Comparison of ENCODE assay signal across 13 mouse cellular contexts in genomic region chr14:27075084-27075483, GRCm38 (mm10). TPM values are rescaled to one million over a fixed set of nuclear protein-coding genes. Genes with fewer than 3 reads are reported as not detected.
DNase-seq lines count a peak whose midpoint lies in the region; ATAC-seq lines count a peak whose summit lies in the region.
"Had no signal": no experiment of that assay in that cellular context is flagged by ENCODE, and none has a peak within 500 bp of the region (broad histone marks: within the 10 kb centered on the region; RNA-seq: fewer than 3 reads in every experiment).

No protein-coding gene starts in this region.

- no peak overlapping the region for H3K4me2 ChIP-seq in heart, embryonic 11.5 days
- peak overlapping the region; percentile 48 for H3K4me2 ChIP-seq in limb, embryonic 13.5 days (replicated peaks)
- H3K4me2 ChIP-seq: midbrain, embryonic 13.5 days had no signal

- DNase-seq in heart, embryonic 10.5 days (ENCODE audit: low spot score): no peak
- DNase-seq in lung, postnatal 36 days: peak; percentile 23
- no peak for DNase-seq in lung, postnatal 10 days
- no peak for DNase-seq in right cerebral cortex, adult 2 months (ENCODE audit: low spot score in 2 of 2)
- no peak for DNase-seq in spleen, adult 18-20 months
- DNase-seq in thymus, postnatal 10 days (ENCODE audit: low spot score in 2 of 2): no peak
- DNase-seq: adrenal gland, postnatal 36 days had no signal

- H3K9ac ChIP-seq in heart, embryonic 11.5 days (ENCODE audit: low read depth, low read length): no peak overlapping the region
- H3K9ac ChIP-seq in limb, embryonic 13.5 days: 0 out of 2 replicates have a peak overlapping the region, but pooled peaks have one; percentile 31
- H3K9ac ChIP-seq: midbrain, embryonic 13.5 days had no signal

- no peaks in the 10 kb centered on the region for H3K27me3 ChIP-seq in heart, embryonic 10.5 days (ENCODE audit: insufficient read depth, poor library complexity, severe bottlenecking)
- H3K27me3 ChIP-seq in heart, embryonic 11.5 days (ENCODE audit: control insufficient read depth, insufficient read depth, low read length): no peaks in the 10 kb centered on the region
- H3K27me3 ChIP-seq in limb, embryonic 13.5 days: no peaks in the 10 kb centered on the region
- H3K27me3 ChIP-seq: midbrain, embryonic 13.5 days; Patski had no signal

- H3K4me3 ChIP-seq in heart, embryonic 10.5 days: no peak overlapping the region
- H3K4me3 ChIP-seq in heart, embryonic 11.5 days (ENCODE audit: low read depth, low read length): no peak overlapping the region
- H3K4me3 ChIP-seq in limb, embryonic 13.5 days: no peak overlapping the region
- H3K4me3 ChIP-seq: midbrain, embryonic 13.5 days had no signal

- H3K9me3 ChIP-seq in heart, embryonic 10.5 days: no peaks in the 10 kb centered on the region
- no peaks in the 10 kb centered on the region for H3K9me3 ChIP-seq in heart, embryonic 11.5 days (replicated peaks; ENCODE audit: control insufficient read depth, low read length)
- H3K9me3 ChIP-seq in limb, embryonic 13.5 days: no peaks in the 10 kb centered on the region
- H3K9me3 ChIP-seq: midbrain, embryonic 13.5 days had no signal

- ATAC-seq in heart, embryonic 11.5 days (replicated peaks; ENCODE audit: insufficient number of reproducible peaks, low FRiP score, low TSS enrichment): no peak
- ATAC-seq in limb, embryonic 13.5 days (ENCODE audit: low FRiP score, low read depth): no peak
- ATAC-seq: Patski had no signal

- WGBS in heart, embryonic 10.5 days: 66% methylated on average over 6 of the region's 6 CpGs
- WGBS in heart, embryonic 11.5 days (ENCODE audit: insufficient replicate concordance): 60% methylated on average over 6 of the region's 6 CpGs
- 12% methylated on average over 6 of the region's 6 CpGs for WGBS in limb, embryonic 13.5 days

- H3K36me3 ChIP-seq in heart, embryonic 10.5 days: no peaks in the 10 kb centered on the region
- no peaks in the 10 kb centered on the region for H3K36me3 ChIP-seq in heart, embryonic 11.5 days (ENCODE audit: control insufficient read depth, insufficient read depth, low read length)
- H3K36me3 ChIP-seq in limb, embryonic 13.5 days: peaks cover 10% of the 10 kb centered on the region
- H3K36me3 ChIP-seq: midbrain, embryonic 13.5 days had no signal

- H3K4me1 ChIP-seq in heart, embryonic 10.5 days: peaks cover 75% of the 10 kb centered on the region
- peaks cover 61% of the 10 kb centered on the region for H3K4me1 ChIP-seq in heart, embryonic 11.5 days (ENCODE audit: control insufficient read depth, insufficient read depth, low read length)
- H3K4me1 ChIP-seq in limb, embryonic 13.5 days: peaks cover 74% of the 10 kb centered on the region

- peak overlapping the region; percentile 52; the same call in 1 of the 2 replicates for H3K27ac ChIP-seq in heart, embryonic 10.5 days
- no peak overlapping the region for H3K27ac ChIP-seq in heart, embryonic 11.5 days (ENCODE audit: low read depth, low read length)
- H3K27ac ChIP-seq in limb, embryonic 13.5 days: peak overlapping the region; percentile 84
- H3K27ac ChIP-seq: hindbrain, postnatal 0 days; macrophage; midbrain, embryonic 13.5 days had no signal

RNA-seq across cellular contexts. Expression of gene Il17rd, which starts 36.3 kb away (rescaled TPM):
- 2.6 and 3.0 TPM in 2 replicates for polyA plus RNA-seq in heart, embryonic 10.5 days (2016; fragmentation: Nextera tagmentation; extraction: Ambion mirVana)
- 1.5 and 2.1 TPM in 2 replicates for polyA plus RNA-seq in heart, embryonic 11.5 days (2014; fragmentation: Nextera tagmentation; extraction: Ambion mirVana)
- polyA plus RNA-seq in limb, embryonic 13.5 days (2015; fragmentation: Nextera tagmentation; extraction: Ambion mirVana): 9.4 and 10.4 TPM in 2 replicates

RNA-seq across cellular contexts. Expression of gene Arhgef3, which starts 39.6 kb away (rescaled TPM):
- polyA plus RNA-seq in heart, embryonic 10.5 days (2016; fragmentation: Nextera tagmentation; extraction: Ambion mirVana): 8.6 and 13.0 TPM in 2 replicates
- 10.1 and 12.5 TPM in 2 replicates for polyA plus RNA-seq in heart, embryonic 11.5 days (2014; fragmentation: Nextera tagmentation; extraction: Ambion mirVana)
- polyA plus RNA-seq in limb, embryonic 13.5 days (2015; fragmentation: Nextera tagmentation; extraction: Ambion mirVana): 22.3 and 24.1 TPM in 2 replicates
